Mouse (Mus musculus): ENCODE results near the gene Rangrf.

GRCm38 (mm10) chr11:69010400-69011323, 35.7 kb upstream of the Rangrf start:
- no peak for TF ChIP-seq EP300 (IDR thresholded peaks at IDR 0.05; ENCODE audit: low read depth)
- TF ChIP-seq CTCF (IDR thresholded peaks at IDR 0.05; ENCODE audit: low read depth) = no peak
